Mouse (Mus musculus): ENCODE results near the gene Prpf18. TPM values are rescaled to one million over a fixed set of nuclear protein-coding genes. Genes with fewer than 3 reads are reported as not detected.

Prpf18 gene
- polyA plus RNA-seq (2015; fragmentation: Nextera tagmentation; extraction: Ambion mirVana), result 51.4 and 54.0 TPM in 2 replicates

DNA sequence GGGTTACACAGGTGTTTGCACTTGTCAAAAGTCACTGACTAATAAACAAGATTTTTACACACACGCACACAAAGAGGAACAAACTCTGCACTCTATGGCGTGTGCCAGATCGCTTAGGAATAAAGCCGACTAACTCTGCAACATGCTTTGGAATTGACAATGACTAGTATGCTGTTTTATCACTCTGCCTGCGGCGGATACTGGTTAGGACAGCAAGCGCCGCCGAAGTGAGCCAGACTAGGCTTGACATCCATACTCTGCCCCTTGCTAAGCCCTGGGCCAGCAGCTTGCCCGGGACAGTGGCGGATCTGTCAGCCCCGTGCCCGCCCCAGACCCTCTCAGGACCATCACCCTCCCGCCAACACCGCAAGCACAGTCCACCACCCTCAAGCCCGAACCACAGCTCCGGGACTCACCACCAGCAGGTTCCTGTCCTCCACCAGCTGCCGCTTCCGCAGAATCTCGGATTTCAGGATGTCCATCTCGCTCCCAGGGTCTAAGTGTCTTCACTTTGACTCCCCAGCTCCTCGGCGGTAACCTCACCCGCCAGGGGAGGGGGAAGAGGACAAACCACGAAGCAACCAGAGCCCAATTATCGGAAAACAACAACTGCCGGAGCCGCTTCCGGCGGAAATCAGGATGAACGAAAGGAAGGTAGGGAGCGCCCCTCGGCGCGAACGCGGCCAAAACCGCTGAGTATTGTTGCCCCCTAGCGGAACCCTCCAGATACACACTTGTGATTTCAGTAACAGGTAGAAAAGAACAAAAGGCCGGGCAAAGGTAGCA lies at the start of gene Prpf18:
TSS of gene Prpf18 (minus strand) at position 614 of the 786 bp plus-strand sequence.
- Histone ChIP-seq H3K27me3 (no peaks in the 10 kb centered on the region), H3K4me3 (replicated peaks) (peak within 1 kb of the TSS; percentile 96), H3K36me3 (peaks cover 10% of the 10 kb centered on the region), H3K9me3 (no peaks in the 10 kb centered on the region), H3K27ac (peak within 1 kb of the TSS; percentile 78), H3K9ac (replicated peaks) (peak within 1 kb of the TSS; percentile 94), H3K4me2 (replicated peaks) (peak within 1 kb of the TSS; percentile 76), H3K4me1 (replicated peaks) (peaks cover 18% of the 10 kb centered on the region)
- 1% methylated on average over 40 of the region's 40 CpGs for WGBS
- ATAC-seq, result peak; percentile 95

DNA sequence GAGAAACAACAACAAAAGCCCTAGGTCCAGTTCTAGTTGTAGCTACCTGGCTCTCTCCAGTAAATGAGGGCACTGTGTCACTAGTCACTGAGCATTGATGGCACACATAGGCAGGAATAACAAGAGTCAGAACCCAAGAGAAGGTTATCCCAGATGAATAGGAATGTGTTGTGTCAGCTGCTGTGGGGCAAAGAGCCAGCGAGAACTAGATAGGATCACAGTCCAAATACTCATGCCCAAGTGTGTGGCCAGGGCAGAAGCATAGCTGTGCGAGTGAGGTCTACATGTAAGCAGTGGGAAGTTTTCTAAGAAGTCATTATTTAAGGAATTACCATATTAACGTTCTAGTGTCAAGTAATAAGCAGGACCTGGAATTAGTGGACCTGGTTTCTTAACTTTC lies 28.0 kb upstream of the Prpf18 start:
- H3K4me1 ChIP-seq (replicated peaks), result no peaks in the 10 kb centered on the region
- no peak overlapping the region for H3K9ac ChIP-seq (replicated peaks)
- ATAC-seq, result no peak
- WGBS, result 85% methylated on average over 3 of the region's 3 CpGs
- H3K36me3 ChIP-seq, result no peaks in the 10 kb centered on the region
- no peak overlapping the region for H3K27ac ChIP-seq
- H3K4me2 ChIP-seq (replicated peaks), result no peak overlapping the region
- no peak overlapping the region for H3K4me3 ChIP-seq (replicated peaks)
- no peaks in the 10 kb centered on the region for H3K9me3 ChIP-seq
- no peaks in the 10 kb centered on the region for H3K27me3 ChIP-seq

DNA sequence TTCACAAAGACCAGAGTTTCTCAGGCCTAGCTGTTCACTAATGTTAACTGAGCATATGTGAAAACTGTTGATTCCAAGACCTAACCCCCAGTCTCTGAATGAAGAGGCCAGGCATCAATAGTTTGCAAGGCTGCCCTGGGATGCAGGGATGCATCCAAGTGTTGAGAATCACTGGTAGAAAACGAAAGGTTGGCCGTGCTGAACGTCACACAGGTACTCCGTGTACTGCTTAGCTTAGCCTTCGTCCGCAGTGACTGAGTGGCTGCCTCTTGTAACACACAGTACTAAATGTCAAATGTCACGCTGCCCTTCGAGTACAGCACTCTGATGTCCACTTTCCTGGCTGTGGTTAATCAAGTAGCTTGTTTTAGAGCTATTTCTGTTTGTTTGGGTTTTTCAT lies 19.7 kb upstream of the Prpf18 start:
- H3K4me1 ChIP-seq (replicated peaks), result no peaks in the 10 kb centered on the region
- no peaks in the 10 kb centered on the region for H3K27me3 ChIP-seq
- no peak overlapping the region for H3K4me3 ChIP-seq (replicated peaks)
- no peaks in the 10 kb centered on the region for H3K9me3 ChIP-seq
- no peak for ATAC-seq
- no peaks in the 10 kb centered on the region for H3K36me3 ChIP-seq
- no peak overlapping the region for H3K4me2 ChIP-seq (replicated peaks)
- no peak overlapping the region for H3K27ac ChIP-seq
- 91% methylated on average over 8 of the region's 8 CpGs for WGBS
- H3K9ac ChIP-seq (replicated peaks), result no peak overlapping the region

DNA sequence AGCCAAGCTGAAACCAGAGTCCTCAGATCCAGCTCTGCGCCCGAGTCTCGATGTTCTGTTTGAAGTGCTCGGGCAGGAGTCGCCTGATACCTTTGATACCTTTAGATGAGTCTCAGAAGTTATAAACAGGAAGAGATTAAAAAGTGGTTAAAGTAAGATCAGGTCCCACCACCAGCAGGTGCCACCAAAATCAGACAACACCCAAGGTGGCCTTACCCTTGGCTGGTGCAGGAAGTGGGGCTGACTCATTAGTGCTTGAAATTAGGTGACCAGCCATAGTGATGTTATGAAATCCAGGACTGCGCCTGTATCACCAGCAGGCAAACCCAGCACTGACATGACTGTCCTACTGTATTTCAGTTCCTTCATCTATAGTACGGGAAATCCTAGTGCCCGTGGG lies 17.8 kb upstream of the Prpf18 start:
- H3K4me1 ChIP-seq (replicated peaks), result no peaks in the 10 kb centered on the region
- ATAC-seq, result no peak
- no peak overlapping the region for H3K4me3 ChIP-seq (replicated peaks)
- H3K27me3 ChIP-seq, result no peaks in the 10 kb centered on the region
- H3K4me2 ChIP-seq (replicated peaks), result no peak overlapping the region
- no peaks in the 10 kb centered on the region for H3K36me3 ChIP-seq
- no peak overlapping the region for H3K9ac ChIP-seq (replicated peaks)
- H3K27ac ChIP-seq, result no peak overlapping the region
- WGBS, result 94% methylated on average over 8 of the region's 8 CpGs
- H3K9me3 ChIP-seq, result no peaks in the 10 kb centered on the region

DNA sequence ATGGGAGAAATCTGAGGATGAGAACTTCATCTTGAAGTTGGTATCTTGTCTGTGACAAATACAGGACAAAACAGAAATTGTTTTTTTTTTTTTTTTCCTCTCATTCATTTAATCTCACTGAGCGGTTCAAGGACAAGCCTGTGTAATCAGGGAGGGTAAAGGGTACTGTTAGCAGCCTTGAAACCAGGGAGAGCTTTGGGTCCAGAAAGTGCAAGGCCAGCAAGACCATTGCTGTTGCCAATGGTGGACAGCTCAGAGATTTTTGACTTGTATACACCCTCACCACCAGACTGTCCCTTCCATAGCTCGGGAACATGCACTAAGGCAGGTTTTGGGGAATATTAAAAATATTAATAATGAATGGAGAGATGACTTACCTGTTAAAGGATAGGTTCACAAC lies 16.7 kb upstream of the Prpf18 start:
- WGBS, result 82% methylated on average over 2 of the region's 2 CpGs
- no peak for ATAC-seq
- Histone ChIP-seq H3K9ac (replicated peaks) (no peak overlapping the region), H3K4me2 (replicated peaks) (no peak overlapping the region), H3K36me3 (no peaks in the 10 kb centered on the region), H3K27ac (no peak overlapping the region), H3K27me3 (no peaks in the 10 kb centered on the region), H3K4me3 (replicated peaks) (no peak overlapping the region), H3K4me1 (replicated peaks) (no peaks in the 10 kb centered on the region), H3K9me3 (no peaks in the 10 kb centered on the region)

DNA sequence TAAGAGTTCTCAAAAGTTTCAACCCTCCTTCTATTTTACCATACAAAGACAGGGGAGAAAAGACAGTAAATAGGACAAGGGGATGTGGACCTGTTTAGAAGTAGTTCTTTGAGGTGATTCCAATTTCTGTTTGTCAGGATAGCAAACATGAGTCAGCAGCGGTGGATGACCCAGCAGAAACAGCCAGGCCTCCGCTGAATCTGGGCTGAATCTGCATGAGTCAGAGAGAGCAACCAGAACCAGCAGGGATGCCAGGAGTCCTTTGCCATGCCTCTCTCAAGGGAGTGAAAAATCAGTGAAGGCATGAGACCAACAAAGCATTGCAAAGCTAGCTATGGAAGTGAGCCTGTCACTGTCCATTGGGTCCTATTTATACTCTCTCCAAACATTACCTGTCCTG lies 8.8 kb upstream of the Prpf18 start:
- H3K27me3 ChIP-seq, result no peaks in the 10 kb centered on the region
- H3K27ac ChIP-seq, result no peak overlapping the region
- no peak for ATAC-seq
- H3K9ac ChIP-seq (replicated peaks), result no peak overlapping the region
- H3K4me3 ChIP-seq (replicated peaks), result no peak overlapping the region
- no peaks in the 10 kb centered on the region for H3K9me3 ChIP-seq
- H3K36me3 ChIP-seq, result no peaks in the 10 kb centered on the region
- no peaks in the 10 kb centered on the region for H3K4me1 ChIP-seq (replicated peaks)
- 77% methylated on average over 2 of the region's 2 CpGs for WGBS
- H3K4me2 ChIP-seq (replicated peaks), result no peak overlapping the region

DNA sequence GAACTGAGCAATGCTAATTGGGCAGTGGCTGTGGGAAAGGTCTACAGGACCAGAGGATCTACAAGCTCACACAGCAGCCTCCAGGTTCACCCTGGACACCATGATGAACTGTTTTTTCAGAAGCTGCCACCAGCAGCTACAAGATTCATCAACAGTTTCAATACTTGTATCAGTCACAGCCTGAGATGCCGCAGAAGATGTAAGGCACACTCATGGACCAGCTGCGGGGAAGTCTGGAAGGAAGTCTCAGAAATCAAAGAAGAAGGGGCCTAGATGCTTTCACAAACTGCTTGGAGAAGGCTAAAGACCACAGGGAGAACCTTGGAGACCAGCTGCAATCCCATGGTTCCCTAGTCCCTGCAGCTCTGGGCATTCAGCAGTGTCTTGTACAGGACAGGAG lies 2.3 kb downstream of the Prpf18 start:
- WGBS, result 100% methylated on average over 2 of the region's 2 CpGs
- ATAC-seq, result no peak
- no peaks in the 10 kb centered on the region for H3K27me3 ChIP-seq
- H3K9me3 ChIP-seq, result no peaks in the 10 kb centered on the region
- peaks cover 18% of the 10 kb centered on the region for H3K4me1 ChIP-seq (replicated peaks)
- no peak overlapping the region for H3K27ac ChIP-seq
- no peak overlapping the region for H3K9ac ChIP-seq (replicated peaks)
- no peak overlapping the region for H3K4me3 ChIP-seq (replicated peaks)
- 0 out of 2 replicates have a peak overlapping the region, but pooled peaks have one; percentile 31 for H3K4me2 ChIP-seq (replicated peaks)
- H3K36me3 ChIP-seq, result peaks cover 28% of the 10 kb centered on the region

DNA sequence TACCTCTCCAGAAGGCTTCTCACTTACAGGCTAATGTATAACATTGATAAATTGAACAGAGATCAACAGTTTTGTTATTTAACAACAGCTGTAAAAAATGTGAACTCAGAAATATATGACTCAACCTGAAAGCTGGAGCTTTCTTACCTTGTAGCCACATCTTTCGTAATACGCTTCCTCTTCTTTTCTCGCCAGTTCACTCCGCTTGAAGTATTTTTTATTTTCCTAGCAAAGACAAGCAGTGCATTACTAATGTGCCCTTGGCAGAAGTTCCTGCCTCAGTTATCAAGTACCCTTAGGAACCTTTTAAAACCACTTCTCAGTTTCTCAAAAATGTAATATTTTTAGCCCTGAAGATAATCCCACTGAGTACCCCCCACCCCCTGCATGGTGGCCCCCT lies 3.8 kb downstream of the Prpf18 start:
- H3K27me3 ChIP-seq, result no peaks in the 10 kb centered on the region
- H3K27ac ChIP-seq, result no peak overlapping the region
- H3K9me3 ChIP-seq, result no peaks in the 10 kb centered on the region
- 94% methylated on average over 4 of the region's 4 CpGs for WGBS
- no peak overlapping the region for H3K4me2 ChIP-seq (replicated peaks)
- peaks cover 18% of the 10 kb centered on the region for H3K4me1 ChIP-seq (replicated peaks)
- no peak overlapping the region for H3K4me3 ChIP-seq (replicated peaks)
- H3K9ac ChIP-seq (replicated peaks), result no peak overlapping the region
- ATAC-seq, result no peak
- H3K36me3 ChIP-seq, result peaks cover 36% of the 10 kb centered on the region

DNA sequence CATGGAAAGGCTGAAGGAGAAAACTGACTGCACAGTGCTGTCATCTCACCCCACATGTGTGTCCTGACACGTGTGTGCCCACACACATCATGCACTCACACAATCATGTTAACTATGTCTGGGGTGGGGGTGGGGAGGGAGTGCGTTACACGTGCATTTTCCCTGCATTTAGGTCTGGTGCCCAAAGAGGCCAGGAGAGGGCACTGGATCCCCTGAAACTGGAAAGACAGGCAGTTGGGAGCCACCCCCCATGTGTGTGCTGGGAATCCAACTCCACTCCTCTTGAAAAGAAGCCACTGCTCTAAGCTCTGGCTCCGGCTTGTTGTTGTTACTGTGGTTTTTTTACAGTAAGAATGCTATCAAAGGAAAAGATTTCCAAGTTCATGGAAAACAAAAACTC lies 6.8 kb downstream of the Prpf18 start:
- ATAC-seq, result no peak
- H3K27me3 ChIP-seq, result no peaks in the 10 kb centered on the region
- H3K4me1 ChIP-seq (replicated peaks), result peaks cover 6% of the 10 kb centered on the region
- peaks cover 57% of the 10 kb centered on the region for H3K36me3 ChIP-seq
- no peak overlapping the region for H3K9ac ChIP-seq (replicated peaks)
- H3K4me2 ChIP-seq (replicated peaks), result no peak overlapping the region
- 84% methylated on average over 4 of the region's 4 CpGs for WGBS
- no peak overlapping the region for H3K4me3 ChIP-seq (replicated peaks)
- no peaks in the 10 kb centered on the region for H3K9me3 ChIP-seq
- H3K27ac ChIP-seq, result no peak overlapping the region

DNA sequence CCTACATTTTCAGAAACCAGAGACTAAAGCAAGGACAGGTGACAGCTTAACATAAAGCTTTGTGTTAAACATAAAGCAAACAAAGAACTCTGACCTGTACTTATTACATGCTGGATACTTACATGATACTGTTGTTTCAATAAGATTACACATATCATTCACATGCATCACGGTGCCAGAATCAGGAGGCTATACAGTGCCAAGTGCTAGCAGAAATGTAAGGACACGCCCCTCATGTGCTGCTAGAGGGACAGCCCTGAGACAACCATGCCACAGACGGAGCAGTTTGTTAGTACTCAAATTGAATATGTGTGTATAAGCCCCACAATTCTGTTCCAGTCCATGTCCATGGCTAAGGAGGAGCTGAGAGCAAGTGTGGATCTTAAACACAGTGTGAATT lies 13.7 kb downstream of the Prpf18 start:
- peaks cover 82% of the 10 kb centered on the region for H3K36me3 ChIP-seq
- no peaks in the 10 kb centered on the region for H3K27me3 ChIP-seq
- H3K4me3 ChIP-seq (replicated peaks), result no peak overlapping the region
- H3K4me2 ChIP-seq (replicated peaks), result no peak overlapping the region
- H3K9ac ChIP-seq (replicated peaks), result no peak overlapping the region
- no peaks in the 10 kb centered on the region for H3K4me1 ChIP-seq (replicated peaks)
- WGBS, result 93% methylated on average over 3 of the region's 3 CpGs
- H3K9me3 ChIP-seq, result no peaks in the 10 kb centered on the region
- no peak for ATAC-seq
- no peak overlapping the region for H3K27ac ChIP-seq

DNA sequence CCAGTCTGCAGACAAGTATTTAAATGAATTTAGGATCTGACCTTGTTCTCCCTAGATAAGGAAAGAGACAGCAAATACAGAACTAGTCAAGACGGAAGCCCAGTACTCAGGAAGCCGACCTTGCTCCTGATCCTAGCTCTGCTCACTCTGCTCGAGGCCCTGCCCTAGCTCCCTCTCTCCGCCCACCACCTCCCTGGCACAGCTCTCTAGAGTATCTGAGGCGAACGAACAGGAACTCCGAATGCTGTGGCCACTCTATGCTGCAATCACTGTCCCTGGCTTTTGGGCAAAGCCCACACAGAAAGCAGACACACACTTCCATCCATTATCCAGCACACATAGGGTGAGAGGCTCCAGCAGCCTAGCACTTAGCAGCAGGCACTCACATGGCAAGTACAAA lies 15.3 kb downstream of the Prpf18 start:
- Histone ChIP-seq H3K4me3 (replicated peaks) (no peak overlapping the region), H3K27ac (no peak overlapping the region), H3K9me3 (no peaks in the 10 kb centered on the region), H3K9ac (replicated peaks) (no peak overlapping the region), H3K4me2 (replicated peaks) (no peak overlapping the region), H3K27me3 (no peaks in the 10 kb centered on the region), H3K4me1 (replicated peaks) (no peaks in the 10 kb centered on the region), H3K36me3 (peaks cover 79% of the 10 kb centered on the region)
- no peak for ATAC-seq
- WGBS, result 89% methylated on average over 7 of the region's 7 CpGs

DNA sequence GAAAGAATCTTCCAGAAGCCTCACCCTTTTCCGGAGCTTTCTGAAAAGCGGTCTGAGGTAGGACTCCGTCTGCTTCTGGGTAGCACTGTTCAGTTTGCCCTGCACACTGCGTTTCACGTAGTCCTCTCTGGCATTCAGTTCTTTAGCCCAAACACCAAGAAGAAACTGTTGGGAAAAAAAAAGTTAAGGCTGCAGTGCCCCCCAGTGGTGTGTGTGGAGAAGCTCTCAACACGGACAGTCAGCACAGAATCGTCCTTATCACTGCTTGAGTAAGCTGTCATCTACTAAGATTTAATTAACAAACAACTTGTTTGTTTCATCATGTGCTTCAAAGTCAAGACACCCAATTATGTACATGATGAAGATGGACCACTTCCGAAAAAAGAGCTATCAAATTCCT lies 16.1 kb downstream of the Prpf18 start:
- Histone ChIP-seq H3K4me1 (replicated peaks) (no peaks in the 10 kb centered on the region), H3K36me3 (peaks cover 81% of the 10 kb centered on the region), H3K9me3 (no peaks in the 10 kb centered on the region), H3K4me3 (replicated peaks) (no peak overlapping the region), H3K27me3 (no peaks in the 10 kb centered on the region), H3K4me2 (replicated peaks) (no peak overlapping the region), H3K9ac (replicated peaks) (no peak overlapping the region), H3K27ac (no peak overlapping the region)
- WGBS, result 90% methylated on average over 8 of the region's 8 CpGs
- ATAC-seq, result no peak
